Mouse (Mus musculus) MEL (cell line): ENCODE results near the gene Col26a1. TPM values are rescaled to one million over a fixed set of nuclear protein-coding genes. Genes with fewer than 3 reads are reported as not detected.

Experiments
- DNase-seq: peaks from one replicate; pipeline ENCODE4 v3.0.0; 2011; ENCODE audit warnings: low read depth, low spot score
- H3K27ac ChIP-seq: 2 replicates; pipeline ENCODE4 v1.5.1; 2012; ENCODE audit warnings: low read depth, mild to moderate bottlenecking, control low read depth, low read length, moderate library complexity; ENCODE audit not compliant: control insufficient read depth
- H3K27me3 ChIP-seq, 2 experiments: fragments of 150-350 bp in 1 of 2; sonication (generic) in 1 of 2; 2 replicates each; pipeline ENCODE4 v1.6.1; 2012; ENCODE audit warnings: low read length in 2 of 2, mild to moderate bottlenecking in 2 of 2, improper control_type of control experiment in 1 of 2, moderate library complexity in 1 of 2; ENCODE audit not compliant: insufficient read depth in 2 of 2, control insufficient read depth in 1 of 2
- H3K36me3 ChIP-seq, 2 experiments: 2 replicates each; pipeline ENCODE4 v1.6.1; 2012 to 2014; ENCODE audit warnings: low read length in 2 of 2, improper control_type of control experiment in 1 of 2, inconsistent platforms in 1 of 2, mild to moderate bottlenecking in 1 of 2; ENCODE audit not compliant: insufficient read depth in 2 of 2, control insufficient read depth in 1 of 2
- H3K4me1 ChIP-seq, 2 experiments: fragments of 150-350 bp in 1 of 2; sonication (generic) in 1 of 2; 2 replicates each; pipeline ENCODE4 v1.6.1; 2012; ENCODE audit warnings: low read length in 2 of 2, improper control_type of control experiment in 1 of 2, mild to moderate bottlenecking in 1 of 2; ENCODE audit not compliant: insufficient read depth in 2 of 2, control insufficient read depth in 1 of 2
- H3K4me3 ChIP-seq, 2 experiments: fragments of 150-350 bp in 1 of 2; sonication (generic) in 1 of 2; 2 replicates each; pipeline ENCODE4 v1.5.1; 2012; ENCODE audit warnings: low read depth in 2 of 2, low read length in 2 of 2, mild to moderate bottlenecking in 2 of 2, moderate library complexity in 2 of 2, control low read depth in 1 of 2, improper control_type of control experiment in 1 of 2; ENCODE audit not compliant: control insufficient read depth in 1 of 2, insufficient read depth in 1 of 2
- H3K79me2 ChIP-seq: 2 replicates; pipeline ENCODE4 v1.6.1; 2012; ENCODE audit warnings: mild to moderate bottlenecking, low read length, moderate library complexity; ENCODE audit not compliant: control insufficient read depth, poor library complexity, insufficient read depth
- H3K9ac ChIP-seq: 2 replicates; pipeline ENCODE4 v1.6.1; 2012; ENCODE audit warnings: low read depth, mild to moderate bottlenecking, control low read depth, low read length, moderate library complexity; ENCODE audit not compliant: control insufficient read depth, poor library complexity, severe bottlenecking
- H3K9me3 ChIP-seq: fragments of 150-350 bp; sonication (generic); replicated peaks from 2 replicates; pipeline ENCODE4 v1.6.1; 2012; ENCODE audit warnings: mild to moderate bottlenecking, low read length, improper control_type of control experiment, moderate library complexity; ENCODE audit not compliant: insufficient read depth
- BHLHE40 ChIP-seq: IDR thresholded peaks from 2 replicates; pipeline ENCODE4 v1.6.1; 2012; ENCODE audit warnings: low read depth, mild to moderate bottlenecking, inconsistent platforms, low read length, improper control_type of control experiment, borderline replicate concordance
- CHD1 ChIP-seq: IDR thresholded peaks from 2 replicates; pipeline ENCODE4 v1.6.1; 2012; ENCODE audit warnings: low read depth, mild to moderate bottlenecking, inconsistent platforms, low read length, improper control_type of control experiment
- CHD2 ChIP-seq: IDR thresholded peaks from 2 replicates; pipeline ENCODE4 v1.6.1; 2011; ENCODE audit warnings: low read length, improper control_type of control experiment
- E2F4 ChIP-seq: IDR thresholded peaks from 2 replicates; pipeline ENCODE4 v1.6.1; 2011; ENCODE audit warnings: low read depth, low read length, improper control_type of control experiment, borderline replicate concordance
- EP300 ChIP-seq, 2 experiments: IDR thresholded peaks; 2 replicates each; pipeline ENCODE4 v1.6.1; 2011; ENCODE audit warnings: improper control_type of control experiment in 2 of 2, low read length in 2 of 2, low read depth in 1 of 2, mild to moderate bottlenecking in 1 of 2
- GATA1 ChIP-seq: IDR thresholded peaks from 2 replicates; pipeline ENCODE4 v1.6.1; 2011; ENCODE audit warnings: low read depth, low read length, improper control_type of control experiment
- HCFC1 ChIP-seq: IDR thresholded peaks from 2 replicates; pipeline ENCODE4 v1.6.1; 2012; ENCODE audit warnings: low read depth, mild to moderate bottlenecking, inconsistent platforms, low read length, improper control_type of control experiment, moderate library complexity
- KAT2A ChIP-seq: conservative IDR thresholded peaks from 2 replicates; pipeline ENCODE4 v1.6.1; 2012; ENCODE audit warnings: low read depth, low read length, improper control_type of control experiment, inconsistent platforms
- MAX ChIP-seq: IDR thresholded peaks from 2 replicates; pipeline ENCODE4 v1.6.1; 2011; ENCODE audit warnings: low read length, improper control_type of control experiment
- MAZ ChIP-seq: IDR thresholded peaks from 2 replicates; pipeline ENCODE4 v1.6.1; 2012; ENCODE audit warnings: low read depth, mild to moderate bottlenecking, inconsistent platforms, low read length, improper control_type of control experiment
- MYC ChIP-seq: IDR thresholded peaks from 2 replicates; pipeline ENCODE4 v1.6.1; 2011; ENCODE audit warnings: low read depth, mild to moderate bottlenecking, low read length, improper control_type of control experiment, moderate library complexity
- NELFE ChIP-seq: IDR thresholded peaks from 2 replicates; pipeline ENCODE4 v1.6.1; 2011; ENCODE audit warnings: low read depth, low read length, improper control_type of control experiment
- NRF1 ChIP-seq: IDR thresholded peaks from 2 replicates; pipeline ENCODE4 v1.6.1; 2014; ENCODE audit warnings: low read depth, mild to moderate bottlenecking, inconsistent platforms, low read length, improper control_type of control experiment, moderate library complexity; ENCODE audit not compliant: poor library complexity, insufficient read depth, severe bottlenecking
- POLR2A ChIP-seq, 2 experiments: IDR thresholded peaks; 2 replicates each; pipeline ENCODE4 v1.6.1; 2011 to 2012; ENCODE audit warnings: low read length in 2 of 2, mild to moderate bottlenecking in 2 of 2, control low read depth in 1 of 2, improper control_type of control experiment in 1 of 2, low read depth in 1 of 2, moderate library complexity in 1 of 2; ENCODE audit not compliant: control insufficient read depth in 1 of 2, insufficient read depth in 1 of 2, poor library complexity in 1 of 2
- POLR2AphosphoS2 ChIP-seq: IDR thresholded peaks from 2 replicates; pipeline ENCODE4 v1.6.1; 2011; ENCODE audit warnings: low read length, improper control_type of control experiment
- RCOR1 ChIP-seq: IDR thresholded peaks from 2 replicates; pipeline ENCODE4 v1.6.1; 2012; ENCODE audit warnings: low read depth, mild to moderate bottlenecking, inconsistent platforms, low read length, improper control_type of control experiment
- SIN3A ChIP-seq: IDR thresholded peaks from 2 replicates; pipeline ENCODE4 v1.6.1; 2012; ENCODE audit warnings: low read length, improper control_type of control experiment, inconsistent platforms
- TAL1 ChIP-seq: IDR thresholded peaks from 2 replicates; pipeline ENCODE4 v1.6.1; 2012; ENCODE audit warnings: mild to moderate bottlenecking, inconsistent platforms, low read length, moderate library complexity, mixed read lengths
- TCF12 ChIP-seq: IDR thresholded peaks from 2 replicates; pipeline ENCODE4 v1.6.1; 2014; ENCODE audit warnings: low read depth, mild to moderate bottlenecking, inconsistent platforms, low read length, improper control_type of control experiment, moderate library complexity
- UBTF ChIP-seq: IDR thresholded peaks from 2 replicates; pipeline ENCODE4 v1.6.1; 2012; ENCODE audit warnings: low read depth, mild to moderate bottlenecking, inconsistent platforms, low read length, improper control_type of control experiment, moderate library complexity, borderline replicate concordance; ENCODE audit not compliant: insufficient read depth
- ZC3H11A ChIP-seq: IDR thresholded peaks from 2 replicates; pipeline ENCODE4 v1.6.1; 2012; ENCODE audit warnings: low read depth, mild to moderate bottlenecking, inconsistent platforms, low read length, improper control_type of control experiment
- ZMIZ1 ChIP-seq: IDR thresholded peaks from 2 replicates; pipeline ENCODE4 v1.6.1; 2012; ENCODE audit warnings: low read depth, mild to moderate bottlenecking, inconsistent platforms, low read length, improper control_type of control experiment, moderate library complexity
- ZNF384 ChIP-seq: IDR thresholded peaks from 2 replicates; pipeline ENCODE4 v1.6.1; 2012; ENCODE audit warnings: low read depth, mild to moderate bottlenecking, inconsistent platforms, low read length, improper control_type of control experiment
- polyA plus RNA-seq, 2 experiments: library from polyadenylated mRNA; stranded (reverse) in 1 of 2; unstranded in 1 of 2; fragments of >175 nt in 1 of 2; fragments of >200 nt in 1 of 2; gene quantifications; 2 replicates each; pipeline versions ENCODE4 v1.2.1 to v1.2.4; 2012; ENCODE audit warnings: low replicate concordance in 2 of 2, low read depth in 1 of 2; ENCODE audit not compliant: insufficient read length in 2 of 2, insufficient read depth in 1 of 2, missing spikeins in 1 of 2
- total RNA-seq: library from RNA; depleted of rRNA; stranded (reverse); fragments of 300-350 nt; gene quantifications from 2 replicates; pipeline ENCODE4 v1.2.3, GENCODE M21; 2012

Col26a1 gene
- total and polyA plus RNA-seq, 3 experiments = not detected

DNA sequence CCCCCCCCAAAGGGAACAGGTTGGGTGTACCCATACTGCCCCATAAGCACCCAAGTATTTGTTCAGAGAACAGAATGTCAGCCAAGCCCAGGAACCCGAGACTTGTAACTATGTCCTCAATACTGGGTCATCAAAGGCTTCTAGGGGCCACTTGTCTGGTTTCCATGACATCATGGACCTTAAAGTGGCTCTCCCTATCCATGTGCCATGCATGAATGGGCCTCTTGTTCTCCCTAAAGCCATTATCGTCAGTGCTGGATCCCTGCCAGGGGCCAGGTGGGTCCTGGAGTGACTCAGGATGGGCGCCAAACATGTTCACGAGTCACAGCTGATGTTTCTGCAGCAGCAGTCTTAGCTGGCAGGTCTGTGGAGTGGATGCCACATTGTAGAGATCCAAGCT lies 172.3 kb downstream of the Col26a1 start:
- Histone ChIP-seq H3K36me3 (no peaks in the 10 kb centered on the region), H3K4me1 (no peaks in the 10 kb centered on the region), H3K9ac (no peak overlapping the region)
- TF ChIP-seq POLR2AphosphoS2 = no peak
- TF ChIP-seq CHD1 = no peak
- no peak for TF ChIP-seq GATA1
- TF ChIP-seq ZNF384 = no peak
- no peak for TF ChIP-seq RCOR1
- TF ChIP-seq NRF1 = no peak
- TF ChIP-seq EP300 (IDR thresholded peaks at IDR 0.05; ENCODE audit: low read depth in 1 of 2, low read length in 2 of 2) = no peak
- TF ChIP-seq BHLHE40 = no peak
- TF ChIP-seq MAX = no peak
- no peak for TF ChIP-seq MYC
- TF ChIP-seq MAZ = no peak
- TF ChIP-seq NELFE = no peak
- TF ChIP-seq, all 39 proteins: peak for 0
- no peaks in the 10 kb centered on the region for H3K27me3 ChIP-seq
- H3K79me2 ChIP-seq = no peaks in the 10 kb centered on the region
- no peak overlapping the region for H3K4me3 ChIP-seq
- H3K27ac ChIP-seq = no peak overlapping the region
- DNase-seq = no peak
- no peaks in the 10 kb centered on the region for H3K9me3 ChIP-seq

DNA sequence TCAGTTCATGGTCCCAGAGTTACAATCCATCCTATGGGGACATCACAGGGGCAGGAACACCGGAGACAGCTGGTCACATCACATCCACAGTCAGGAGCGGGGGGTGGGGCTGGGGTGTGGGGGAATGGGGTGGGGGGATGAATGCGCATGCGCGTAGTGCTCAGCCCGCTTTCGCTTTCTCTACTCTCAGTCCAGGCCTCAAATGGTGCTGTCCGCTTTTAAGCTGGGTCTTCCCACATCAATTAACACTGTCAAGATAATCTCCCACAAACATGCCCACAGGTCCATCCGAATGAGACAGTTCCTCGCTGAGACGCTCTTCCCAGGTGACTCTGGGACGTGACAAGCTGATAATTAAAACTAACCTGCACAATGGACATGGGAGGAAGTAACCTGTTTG lies 174.9 kb downstream of the Col26a1 start:
- Histone ChIP-seq H3K4me1 (no peaks in the 10 kb centered on the region), H3K36me3 (no peaks in the 10 kb centered on the region)
- TF ChIP-seq RCOR1 (no peak), TCF12 (no peak), KAT2A (no peak), ZC3H11A (no peak), SIN3A (no peak), E2F4 (no peak), ZMIZ1 (no peak), MYC (no peak), UBTF (no peak), EP300 (IDR thresholded peaks at IDR 0.05; ENCODE audit: low read depth in 1 of 2, low read length in 2 of 2) (no peak), CHD2 (no peak), TAL1 (no peak), HCFC1 (no peak), NRF1 (no peak), NELFE (no peak), GATA1 (no peak), POLR2A (IDR thresholded peaks at IDR 0.05; ENCODE audit: control insufficient read depth in 1 of 2, insufficient read depth in 1 of 2, low read depth in 1 of 2, low read length in 2 of 2, poor library complexity in 1 of 2) (no peak), ZNF384 (no peak)
- TF ChIP-seq, all 39 proteins: peak for 0
- Histone ChIP-seq H3K27me3 (no peaks in the 10 kb centered on the region), H3K4me3 (no peak overlapping the region), H3K9me3 (no peaks in the 10 kb centered on the region), H3K9ac (no peak overlapping the region), H3K79me2 (no peaks in the 10 kb centered on the region), H3K27ac (no peak overlapping the region)
- DNase-seq = no peak
